Mouse (Mus musculus): ENCODE measurements at regions not wholly inside any gene's neighbourhood (a gene's known extent, or its start where the extent isn't known, plus 50 kb on each side); places are given as distances from the start of the nearest gene placed in this dataset. TPM values are rescaled to one million over a fixed set of nuclear protein-coding genes. Genes with fewer than 3 reads are reported as not detected.

DNA sequence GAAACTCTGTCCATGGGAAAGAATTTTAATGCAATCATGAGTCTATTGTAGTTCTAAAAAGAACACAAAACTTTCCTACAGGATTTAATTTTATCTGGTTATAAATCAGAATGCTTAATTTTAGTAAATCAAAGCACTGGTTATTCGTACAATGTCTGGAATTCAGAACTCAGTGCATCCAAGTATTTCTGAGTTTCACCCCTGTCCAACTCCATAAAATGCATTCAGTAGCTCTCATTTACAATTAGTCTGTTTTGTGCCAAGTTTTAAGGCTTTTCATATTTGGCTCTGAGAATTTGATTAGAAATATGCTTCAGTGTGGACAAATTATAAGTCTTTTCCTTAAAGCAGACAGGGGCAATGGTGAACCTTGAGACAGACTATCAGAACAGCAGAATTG, 433.0 kb upstream of the Slc8a1 start:
- ATAC-seq (ENCODE audit: insufficient read depth) (no peak), DNase-seq (ENCODE audit: low read depth in 3 of 3, low spot score in 3 of 3) (no peak)
- no peak overlapping the region for H3K9ac ChIP-seq (replicated peaks)
- TF ChIP-seq EP300 (IDR thresholded peaks at IDR 0.05; ENCODE audit: low read depth) (no peak), CTCF (IDR thresholded peaks at IDR 0.05; ENCODE audit: low read depth) (no peak)
- H3K27ac ChIP-seq, result no peak overlapping the region
- no peaks in the 10 kb centered on the region for H3K36me3 ChIP-seq (replicated peaks; ENCODE audit: control insufficient read depth, insufficient read depth, low read depth)
- no peak overlapping the region for H3K4me3 ChIP-seq (ENCODE audit: insufficient read depth in 1 of 2, low read depth in 2 of 2, low read length in 2 of 2)
- no peaks in the 10 kb centered on the region for H3K27me3 ChIP-seq (ENCODE audit: control insufficient read depth, insufficient read depth, low read length)
- WGBS (ENCODE audit: insufficient replicate concordance), result 40% methylated on average over 1 of the region's 1 CpGs
- no peak overlapping the region for H3K4me2 ChIP-seq (ENCODE audit: low read depth)
- no peaks in the 10 kb centered on the region for H3K4me1 ChIP-seq (replicated peaks; ENCODE audit: control insufficient read depth in 2 of 2, insufficient read depth in 2 of 2, low read length in 1 of 2)
- H3K9me3 ChIP-seq (ENCODE audit: control insufficient read depth, low read length), result no peaks in the 10 kb centered on the region

DNA sequence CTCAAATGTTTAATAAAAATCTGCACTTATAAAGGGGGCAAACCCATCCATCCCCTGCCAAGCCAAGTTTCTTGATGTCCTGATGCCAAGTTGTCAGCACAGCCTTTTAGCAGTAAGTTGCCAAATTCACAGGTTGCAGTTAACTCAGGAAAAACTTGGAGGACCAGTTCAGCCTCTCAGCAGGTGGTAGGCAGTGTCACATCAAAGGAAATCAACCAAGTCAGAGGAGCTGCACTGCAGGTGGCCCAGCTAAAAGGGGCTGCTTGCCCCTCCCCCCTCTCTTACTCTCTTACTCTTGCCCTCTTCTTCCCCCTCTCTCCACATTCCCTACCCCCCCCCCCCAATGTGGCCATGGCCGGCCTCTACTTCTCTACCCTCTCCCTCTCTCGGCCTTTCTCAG, 415.3 kb upstream of the Slc8a1 start:
- Histone ChIP-seq H3K9me3 (ENCODE audit: control insufficient read depth, low read length) (no peaks in the 10 kb centered on the region), H3K27ac (no peak overlapping the region), H3K4me2 (ENCODE audit: low read depth) (no peak overlapping the region), H3K4me3 (ENCODE audit: insufficient read depth in 1 of 2, low read depth in 2 of 2, low read length in 2 of 2) (no peak overlapping the region), H3K9ac (replicated peaks) (no peak overlapping the region), H3K4me1 (replicated peaks; ENCODE audit: control insufficient read depth in 2 of 2, insufficient read depth in 2 of 2, low read length in 1 of 2) (no peaks in the 10 kb centered on the region), H3K27me3 (ENCODE audit: control insufficient read depth, insufficient read depth, low read length) (no peaks in the 10 kb centered on the region), H3K36me3 (replicated peaks; ENCODE audit: control insufficient read depth, insufficient read depth, low read depth) (no peaks in the 10 kb centered on the region)
- TF ChIP-seq EP300 (IDR thresholded peaks at IDR 0.05; ENCODE audit: low read depth), result no peak
- no peak for TF ChIP-seq CTCF (IDR thresholded peaks at IDR 0.05; ENCODE audit: low read depth)
- WGBS (ENCODE audit: insufficient replicate concordance), result 57% methylated on average over 2 of the region's 2 CpGs
- DNase-seq (ENCODE audit: low read depth in 3 of 3, low spot score in 3 of 3) (no peak), ATAC-seq (ENCODE audit: insufficient read depth) (no peak)

DNA sequence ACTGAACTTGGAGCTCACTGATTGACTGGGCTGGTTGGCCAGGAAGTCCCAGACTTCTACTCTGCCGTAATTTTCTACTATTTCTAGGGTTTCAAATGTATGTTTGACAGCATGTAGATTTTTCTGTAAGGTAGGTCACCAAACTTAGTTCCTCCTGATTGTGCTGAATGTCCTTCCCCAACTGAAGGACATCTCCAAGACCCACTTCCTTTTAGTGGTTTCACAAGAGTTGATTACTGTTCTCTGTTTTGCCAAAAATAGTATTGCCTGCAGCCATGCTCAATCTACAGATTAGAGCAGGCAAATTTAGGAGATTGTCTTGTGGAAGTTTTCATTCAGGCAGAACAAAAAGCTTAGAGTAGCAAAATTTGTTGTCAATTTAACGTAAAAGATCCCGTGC, 396.7 kb upstream of the Slc8a1 start:
- no peak for ATAC-seq (ENCODE audit: insufficient read depth)
- DNase-seq (ENCODE audit: low read depth in 3 of 3, low spot score in 3 of 3), result no peak
- Histone ChIP-seq H3K9me3 (ENCODE audit: control insufficient read depth, low read length) (no peaks in the 10 kb centered on the region), H3K4me2 (ENCODE audit: low read depth) (no peak overlapping the region), H3K9ac (replicated peaks) (no peak overlapping the region), H3K4me3 (ENCODE audit: insufficient read depth in 1 of 2, low read depth in 2 of 2, low read length in 2 of 2) (no peak overlapping the region), H3K36me3 (replicated peaks; ENCODE audit: control insufficient read depth, insufficient read depth, low read depth) (no peaks in the 10 kb centered on the region), H3K27ac (no peak overlapping the region), H3K27me3 (ENCODE audit: control insufficient read depth, insufficient read depth, low read length) (no peaks in the 10 kb centered on the region), H3K4me1 (replicated peaks; ENCODE audit: control insufficient read depth in 2 of 2, insufficient read depth in 2 of 2, low read length in 1 of 2) (no peaks in the 10 kb centered on the region)
- TF ChIP-seq EP300 (IDR thresholded peaks at IDR 0.05; ENCODE audit: low read depth), result no peak
- TF ChIP-seq CTCF (IDR thresholded peaks at IDR 0.05; ENCODE audit: low read depth), result no peak
- 54% methylated on average over 3 of the region's 3 CpGs for WGBS (ENCODE audit: insufficient replicate concordance)

DNA sequence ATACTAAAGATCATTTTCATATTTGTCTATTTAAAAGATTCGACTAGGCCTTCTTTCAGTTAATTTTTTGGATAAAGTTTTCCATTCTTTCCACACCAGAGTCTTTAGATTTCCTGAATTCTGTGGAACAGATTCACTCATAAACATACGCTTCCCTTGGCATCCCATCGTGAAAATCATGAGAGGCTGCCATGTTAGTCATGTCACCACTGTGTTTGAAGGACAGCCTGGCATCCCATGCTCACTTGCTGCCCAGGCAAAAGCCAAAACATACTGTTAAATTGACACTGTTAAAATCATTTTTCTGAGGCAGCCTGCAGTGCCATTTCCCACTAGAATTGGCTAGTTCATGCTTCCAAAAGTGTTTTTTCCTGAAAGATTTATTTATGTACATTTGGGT, 394.8 kb upstream of the Slc8a1 start:
- no peaks in the 10 kb centered on the region for H3K9me3 ChIP-seq (ENCODE audit: control insufficient read depth, low read length)
- H3K4me2 ChIP-seq (ENCODE audit: low read depth), result no peak overlapping the region
- no peaks in the 10 kb centered on the region for H3K36me3 ChIP-seq (replicated peaks; ENCODE audit: control insufficient read depth, insufficient read depth, low read depth)
- no peaks in the 10 kb centered on the region for H3K4me1 ChIP-seq (replicated peaks; ENCODE audit: control insufficient read depth in 2 of 2, insufficient read depth in 2 of 2, low read length in 1 of 2)
- 54% methylated on average over 3 of the region's 3 CpGs for whole genome bisulfite sequencing (ENCODE audit: insufficient replicate concordance)
- no peak overlapping the region for H3K9ac ChIP-seq (replicated peaks)
- H3K27me3 ChIP-seq (ENCODE audit: control insufficient read depth, insufficient read depth, low read length), result no peaks in the 10 kb centered on the region
- H3K4me3 ChIP-seq (ENCODE audit: insufficient read depth in 1 of 2, low read depth in 2 of 2, low read length in 2 of 2), result no peak overlapping the region
- DNase-seq (ENCODE audit: low read depth in 3 of 3, low spot score in 3 of 3), result no peak
- TF ChIP-seq EP300 (IDR thresholded peaks at IDR 0.05; ENCODE audit: low read depth) (no peak), CTCF (IDR thresholded peaks at IDR 0.05; ENCODE audit: low read depth) (no peak)
- no peak overlapping the region for H3K27ac ChIP-seq
- ATAC-seq (ENCODE audit: insufficient read depth), result no peak

DNA sequence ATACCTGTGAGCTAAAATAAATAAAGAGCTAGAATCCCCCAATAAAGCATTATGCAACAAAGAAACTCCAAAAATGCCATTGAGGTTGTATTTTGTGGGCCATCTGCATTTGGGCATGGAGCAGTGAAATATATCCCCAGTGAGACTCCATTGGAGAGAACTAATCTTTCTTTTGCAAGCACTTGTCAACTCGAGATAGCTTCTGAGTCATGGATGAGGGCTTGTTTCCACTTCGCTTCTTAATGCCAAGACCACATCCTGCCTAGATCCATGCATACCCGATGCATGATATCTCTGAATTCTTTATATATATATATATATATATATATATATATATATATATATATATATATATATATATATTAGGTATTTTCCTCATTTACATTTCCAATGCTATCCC, 349.0 kb upstream of the Slc8a1 start:
- WGBS (ENCODE audit: insufficient replicate concordance), result 48% methylated on average over 3 of the region's 3 CpGs
- no peaks in the 10 kb centered on the region for H3K36me3 ChIP-seq (replicated peaks; ENCODE audit: control insufficient read depth, insufficient read depth, low read depth)
- no peaks in the 10 kb centered on the region for H3K4me1 ChIP-seq (replicated peaks; ENCODE audit: control insufficient read depth in 2 of 2, insufficient read depth in 2 of 2, low read length in 1 of 2)
- no peak overlapping the region for H3K27ac ChIP-seq
- no peak for DNase-seq (ENCODE audit: low read depth in 3 of 3, low spot score in 3 of 3)
- H3K4me2 ChIP-seq (ENCODE audit: low read depth), result no peak overlapping the region
- no peaks in the 10 kb centered on the region for H3K27me3 ChIP-seq (ENCODE audit: control insufficient read depth, insufficient read depth, low read length)
- TF ChIP-seq CTCF (IDR thresholded peaks at IDR 0.05; ENCODE audit: low read depth), result no peak
- no peak for TF ChIP-seq EP300 (IDR thresholded peaks at IDR 0.05; ENCODE audit: low read depth)
- no peak for ATAC-seq (ENCODE audit: insufficient read depth)
- H3K9ac ChIP-seq (replicated peaks), result no peak overlapping the region
- H3K4me3 ChIP-seq (ENCODE audit: insufficient read depth in 1 of 2, low read depth in 2 of 2, low read length in 2 of 2), result no peak overlapping the region
- no peaks in the 10 kb centered on the region for H3K9me3 ChIP-seq (ENCODE audit: control insufficient read depth, low read length)

DNA sequence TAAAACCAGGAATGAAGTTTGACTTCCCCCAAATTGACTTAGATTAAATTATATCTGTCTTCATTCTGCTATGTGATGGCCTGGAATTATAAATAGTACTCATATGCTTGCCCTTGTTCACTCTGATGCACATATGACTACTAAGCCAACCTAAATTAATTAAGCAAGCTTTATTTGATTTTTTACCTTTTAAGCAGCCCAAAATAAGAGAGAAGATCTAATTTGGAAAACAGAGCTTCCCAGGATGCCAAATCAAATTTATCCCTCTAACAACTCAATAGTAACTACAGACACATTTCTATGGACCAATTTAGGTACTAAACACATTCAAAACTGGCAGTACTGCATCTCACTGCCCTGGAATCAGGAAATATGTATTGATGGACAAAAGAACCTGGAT, 342.1 kb upstream of the Slc8a1 start:
- no peaks in the 10 kb centered on the region for H3K9me3 ChIP-seq (ENCODE audit: control insufficient read depth, low read length)
- no peak overlapping the region for H3K9ac ChIP-seq (replicated peaks)
- DNase-seq (ENCODE audit: low read depth in 3 of 3, low spot score in 3 of 3), result no peak
- H3K4me3 ChIP-seq (ENCODE audit: insufficient read depth in 1 of 2, low read depth in 2 of 2, low read length in 2 of 2), result no peak overlapping the region
- H3K27me3 ChIP-seq (ENCODE audit: control insufficient read depth, insufficient read depth, low read length), result no peaks in the 10 kb centered on the region
- TF ChIP-seq CTCF (IDR thresholded peaks at IDR 0.05; ENCODE audit: low read depth) (no peak), EP300 (IDR thresholded peaks at IDR 0.05; ENCODE audit: low read depth) (no peak)
- no peak for ATAC-seq (ENCODE audit: insufficient read depth)
- no peak overlapping the region for H3K27ac ChIP-seq
- H3K4me2 ChIP-seq (ENCODE audit: low read depth), result no peak overlapping the region
- no peaks in the 10 kb centered on the region for H3K4me1 ChIP-seq (replicated peaks; ENCODE audit: control insufficient read depth in 2 of 2, insufficient read depth in 2 of 2, low read length in 1 of 2)
- H3K36me3 ChIP-seq (replicated peaks; ENCODE audit: control insufficient read depth, insufficient read depth, low read depth), result no peaks in the 10 kb centered on the region

Small RNA genes in the stretch of these regions (microRNA-seq; reads per million reads assigned to microRNA genes)
- gene Gm23400 (not detected), gene Gm27359 (not detected)

All from liver, embryonic 14.5 days (tissue).